Mouse (Mus musculus): ENCODE measurements around the gene Atpif1. TPM values are rescaled to one million over a fixed set of nuclear protein-coding genes. Genes with fewer than 3 reads are reported as not detected.
A peak's percentile ranks its signal among the peaks of the same experiment; 100 is the strongest.

Atpif1 gene
- total RNA-seq, 2 experiments from 2014 or later, result 533 to 549 TPM

- DNase-seq (ENCODE audit: low spot score in 2 of 2), result no peak
Observed at GRCm38 (mm10) chr4:132529344-132529743, 4.1 kb downstream of the Atpif1 start.

- DNase-seq (ENCODE audit: low spot score in 2 of 2), result no peak
Observed at GRCm38 (mm10) chr4:132527917-132528522, 5.4 kb downstream of the Atpif1 start.

- no peak for DNase-seq (ENCODE audit: low spot score in 2 of 2)
Observed at GRCm38 (mm10) chr4:132526678-132527077, 6.8 kb downstream of the Atpif1 start.

- DNase-seq (ENCODE audit: low spot score in 2 of 2), result no peak
Observed at GRCm38 (mm10) chr4:132524808-132525207, 8.7 kb downstream of the Atpif1 start.

GRCm38 (mm10) chr4:132524321-132524741 is 9.1 kb downstream of the Atpif1 start:
- no peak for DNase-seq (ENCODE audit: low spot score in 2 of 2)

GRCm38 (mm10) chr4:132519188-132519587 is 14.3 kb downstream of the Atpif1 start:
- DNase-seq (ENCODE audit: low spot score in 2 of 2), result no peak

- DNase-seq (ENCODE audit: low spot score in 2 of 2), result no peak
Observed at GRCm38 (mm10) chr4:132518066-132518465, 15.4 kb downstream of the Atpif1 start.

- DNase-seq (ENCODE audit: low spot score in 2 of 2), result peak; percentile 57 to 79
Observed at GRCm38 (mm10) chr4:132515369-132516155, 17.9 kb downstream of the Atpif1 start.

- DNase-seq (ENCODE audit: low spot score in 2 of 2), result peak; percentile 66 to 75
Observed at GRCm38 (mm10) chr4:132514555-132515135, 18.8 kb downstream of the Atpif1 start.

GRCm38 (mm10) chr4:132513395-132514273 is 19.8 kb downstream of the Atpif1 start:
- no peak for DNase-seq (ENCODE audit: low spot score in 2 of 2)

GRCm38 (mm10) chr4:132512080-132512479 is 21.4 kb downstream of the Atpif1 start:
- DNase-seq (ENCODE audit: low spot score in 2 of 2), result no peak

- DNase-seq (ENCODE audit: low spot score in 2 of 2), result peak; percentile 94 to 95
Observed at GRCm38 (mm10) chr4:132510352-132510798, 23.1 kb downstream of the Atpif1 start, which contains the start of gene Sesn2. TSS of gene Sesn2 (minus strand) at chr4:132510501.

- DNase-seq (ENCODE audit: low spot score in 2 of 2), result peak; percentile 49 to 64
Observed at GRCm38 (mm10) chr4:132509621-132510296, 23.7 kb downstream of the Atpif1 start.

- no peak for DNase-seq (ENCODE audit: low spot score in 2 of 2)
Observed at GRCm38 (mm10) chr4:132507210-132507609, 26.2 kb downstream of the Atpif1 start.

GRCm38 (mm10) chr4:132506250-132506649 is 27.2 kb downstream of the Atpif1 start:
- no peak for DNase-seq (ENCODE audit: low spot score in 2 of 2)

- no peak for DNase-seq (ENCODE audit: low spot score in 2 of 2)
Observed at GRCm38 (mm10) chr4:132505800-132506199, 27.7 kb downstream of the Atpif1 start.

GRCm38 (mm10) chr4:132505034-132505738 is 28.3 kb downstream of the Atpif1 start:
- DNase-seq (ENCODE audit: low spot score in 2 of 2), result no peak

GRCm38 (mm10) chr4:132503344-132503743 is 30.1 kb downstream of the Atpif1 start:
- DNase-seq (ENCODE audit: low spot score in 2 of 2), result no peak

- DNase-seq (ENCODE audit: low spot score in 2 of 2), result no peak
Observed at GRCm38 (mm10) chr4:132501639-132502038, 31.8 kb downstream of the Atpif1 start.
